Mouse (Mus musculus) heart, adult 2 months (tissue): ENCODE results near the gene Pex7.

Experiments
- CTCF ChIP-seq: fragments of 200-600 bp; IDR thresholded peaks from 2 replicates; pipeline ENCODE4 v1.8.1; 2022; ENCODE audit warnings: antibody characterized with exemption, mild to moderate bottlenecking, moderate library complexity
- POLR2A ChIP-seq: fragments of 200-500 bp; IDR thresholded peaks from 2 replicates; pipeline ENCODE4 v1.6.1; 2011; ENCODE audit warnings: mild to moderate bottlenecking, low read depth, low read length, control low read depth; ENCODE audit not compliant: insufficient read depth

DNA sequence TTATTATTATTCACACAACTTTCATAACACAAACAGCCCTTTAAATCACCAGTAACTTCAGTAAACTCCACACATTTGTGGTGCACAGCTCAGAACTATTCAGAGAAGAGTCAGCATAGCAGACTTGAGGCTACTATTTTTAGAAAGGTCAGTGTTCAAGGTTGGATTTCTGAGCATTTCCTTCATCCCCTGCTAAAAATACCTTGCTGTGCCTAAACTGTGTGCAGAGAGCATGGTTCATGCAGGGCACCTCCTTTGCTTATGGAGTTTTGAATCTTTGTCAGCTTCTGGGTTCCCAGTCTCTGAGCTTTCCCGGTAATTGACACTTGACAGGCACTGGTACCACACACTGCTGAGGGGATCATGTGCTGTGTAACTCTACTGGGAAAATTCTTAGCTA, 20.7 kb upstream of the Pex7 start:
- TF ChIP-seq POLR2A (no peak), CTCF (no peak)
